Mouse (Mus musculus): Measurements from ENCODE around the gene Vdr.
A peak's percentile ranks its signal among the peaks of the same experiment; 100 is the strongest.

The Vdr gene

DNA sequence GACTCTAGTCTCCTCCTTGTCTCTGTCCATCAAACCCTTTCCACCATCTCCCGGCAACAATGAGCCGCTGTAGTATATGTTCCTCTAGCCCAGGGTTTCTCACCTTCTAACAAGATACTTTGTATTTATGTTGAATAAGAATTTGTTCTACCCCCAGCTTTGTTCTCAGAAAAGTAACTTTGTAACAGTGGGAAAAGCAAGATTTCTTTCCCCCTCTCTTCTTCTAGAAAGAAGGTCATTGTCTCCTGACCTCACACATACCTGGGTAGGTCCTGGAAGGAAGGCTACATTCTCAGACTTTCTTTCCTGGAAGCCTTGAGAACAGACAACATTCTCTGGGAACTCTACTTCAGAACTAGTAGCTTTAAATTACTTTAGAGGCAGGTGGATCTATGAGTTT lies at the start of gene Vdr:
Gene Vdr, minus strand, starts transcription at position 101 of the 400 bp plus-strand sequence.
- no peak for DNase-seq

DNA sequence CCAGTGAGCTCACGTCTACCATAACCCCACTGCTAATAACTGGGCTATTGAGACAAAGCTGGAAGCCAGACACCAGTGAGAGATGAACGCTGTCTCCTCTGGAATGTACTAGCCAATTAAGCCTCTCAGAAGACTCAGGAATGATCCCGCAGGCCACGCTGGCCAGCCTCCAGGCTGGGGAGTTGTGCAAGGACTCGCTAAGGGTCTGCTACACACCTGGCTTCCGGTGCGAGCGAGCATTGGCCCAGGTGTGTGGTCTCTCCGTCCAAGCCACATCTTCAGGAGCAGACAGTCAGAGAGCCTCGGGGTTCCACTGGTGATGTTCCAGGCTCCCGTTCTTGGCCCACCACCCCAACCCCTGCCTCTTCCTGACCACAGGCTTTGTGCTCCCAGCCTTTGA lies 46.0 kb upstream of the Vdr start:
- no peak for DNase-seq

DNA sequence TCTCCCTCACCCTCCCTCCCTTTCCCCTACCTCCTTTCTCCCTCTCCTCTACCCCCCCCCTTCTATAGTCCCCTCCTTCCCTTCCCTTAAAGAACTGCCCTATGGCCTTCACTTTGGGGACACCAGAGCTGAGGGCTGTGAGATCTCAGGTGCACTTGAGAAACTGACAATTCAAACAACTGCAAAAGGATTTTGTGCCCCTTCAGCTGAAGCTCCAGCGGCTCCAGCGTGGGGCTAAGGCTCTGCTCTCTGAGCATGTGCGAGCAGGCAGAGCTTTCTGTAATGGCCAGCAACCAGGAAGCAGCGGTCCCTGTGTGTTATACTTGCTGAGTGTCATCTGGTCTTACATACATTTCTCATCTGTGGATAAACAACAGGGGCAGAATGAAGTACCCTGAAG lies 45.3 kb upstream of the Vdr start:
- no peak for DNase-seq

GRCm38 (mm10) chr15:97955286-97955685 lies 44.9 kb upstream of the Vdr start:
- no peak for DNase-seq

- DNase-seq = no peak
Observed at GRCm38 (mm10) chr15:97954671-97955070, 44.2 kb upstream of the Vdr start.

GRCm38 (mm10) chr15:97952889-97953189 lies 42.4 kb upstream of the Vdr start:
- DNase-seq = no peak

DNA sequence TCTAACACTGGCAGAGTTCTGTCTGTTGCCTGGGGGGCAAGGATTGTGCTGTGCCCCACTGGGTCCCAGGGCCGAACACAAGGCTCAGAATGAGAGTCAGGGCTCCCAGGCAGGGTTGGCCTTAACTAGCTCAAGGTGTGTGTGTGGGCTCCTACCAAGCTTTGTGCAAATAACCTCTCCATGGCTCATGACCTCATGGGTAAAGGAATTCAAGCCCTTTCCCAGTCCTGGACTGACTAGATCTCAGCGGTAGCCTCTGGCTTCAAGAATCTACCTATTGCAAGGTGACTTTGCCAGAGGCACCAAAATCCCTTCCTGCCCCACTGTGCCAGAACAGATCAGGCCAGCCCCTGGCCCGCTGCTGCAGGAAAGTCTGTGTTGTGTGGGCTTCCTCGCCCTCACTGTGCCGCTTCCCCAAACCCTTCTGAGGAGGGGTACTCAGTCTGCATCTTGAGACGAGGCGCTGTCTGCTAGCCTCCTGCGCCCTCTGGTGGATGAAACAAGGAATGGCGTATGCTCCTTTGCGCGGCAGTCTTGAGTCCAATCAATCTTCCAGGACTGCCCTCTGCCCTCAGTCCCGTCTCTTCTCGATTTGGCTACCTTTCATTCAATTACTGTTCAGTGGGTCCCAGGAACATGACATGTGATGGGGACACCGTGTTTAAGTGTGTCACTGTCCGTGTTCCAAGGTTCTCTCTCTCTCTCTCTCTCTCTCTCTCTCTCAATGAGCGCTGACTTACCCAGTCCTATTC lies 41.9 kb upstream of the Vdr start:
- DNase-seq = peak; percentile 71 to 79

- no peak for DNase-seq
Observed at GRCm38 (mm10) chr15:97950240-97950639, 39.8 kb upstream of the Vdr start.

DNA sequence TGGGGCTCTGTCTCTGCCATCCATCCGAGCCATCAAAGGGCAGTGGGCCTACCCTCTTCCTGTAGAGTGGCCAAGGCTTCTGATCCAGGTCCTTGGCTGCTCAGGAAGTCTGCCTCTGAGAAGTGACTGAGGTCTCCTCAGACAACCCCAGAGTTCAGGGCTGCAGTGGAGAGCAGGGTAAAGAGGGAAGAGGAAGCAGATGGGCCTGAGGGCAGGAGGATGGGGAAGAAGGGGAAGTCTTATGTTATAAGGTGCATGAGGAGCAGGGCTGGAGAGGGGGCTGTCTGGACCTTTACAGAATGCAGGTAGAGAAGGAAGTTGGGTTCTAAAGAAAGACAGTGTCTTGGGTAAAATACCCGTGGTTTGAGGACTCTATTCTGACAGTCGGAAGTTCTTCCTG lies 39.3 kb upstream of the Vdr start:
- DNase-seq = no peak

- DNase-seq = no peak
Observed at GRCm38 (mm10) chr15:97948720-97949119, 38.3 kb upstream of the Vdr start.

DNA sequence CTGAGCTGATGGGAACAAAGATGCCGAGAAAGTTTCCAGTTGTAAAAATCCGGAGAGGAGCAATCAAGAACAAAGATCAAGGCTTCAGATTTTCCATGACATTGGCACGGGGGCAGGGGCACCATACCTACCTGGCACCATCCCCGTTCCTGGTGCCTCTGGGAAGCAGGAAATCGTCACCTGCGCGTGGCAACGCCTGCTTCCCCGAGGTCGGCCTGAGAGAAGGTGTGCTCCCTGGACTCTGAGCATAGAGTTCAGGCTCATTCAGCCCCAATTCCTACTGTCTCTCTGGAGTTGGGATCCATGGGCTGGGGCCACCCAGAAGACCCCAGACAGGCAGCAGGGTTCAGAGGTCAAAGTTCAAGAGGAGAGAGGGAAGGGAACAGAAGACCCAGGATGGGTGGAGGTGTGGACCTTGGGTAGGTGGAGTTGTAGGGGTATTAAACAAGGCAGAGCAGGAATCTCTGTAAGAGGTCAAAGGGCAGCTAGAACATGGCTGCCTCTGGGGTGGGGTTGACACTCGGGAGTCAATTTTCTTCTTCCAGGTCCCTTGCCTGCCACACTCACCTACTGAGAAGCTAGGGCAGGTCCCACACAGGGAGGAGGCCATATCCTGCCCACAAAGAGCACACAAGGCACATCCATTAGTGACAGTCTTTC lies 35.4 kb upstream of the Vdr start:
- DNase-seq = no peak

- DNase-seq = no peak
Observed at GRCm38 (mm10) chr15:97944919-97945574, 34.6 kb upstream of the Vdr start.

DNA sequence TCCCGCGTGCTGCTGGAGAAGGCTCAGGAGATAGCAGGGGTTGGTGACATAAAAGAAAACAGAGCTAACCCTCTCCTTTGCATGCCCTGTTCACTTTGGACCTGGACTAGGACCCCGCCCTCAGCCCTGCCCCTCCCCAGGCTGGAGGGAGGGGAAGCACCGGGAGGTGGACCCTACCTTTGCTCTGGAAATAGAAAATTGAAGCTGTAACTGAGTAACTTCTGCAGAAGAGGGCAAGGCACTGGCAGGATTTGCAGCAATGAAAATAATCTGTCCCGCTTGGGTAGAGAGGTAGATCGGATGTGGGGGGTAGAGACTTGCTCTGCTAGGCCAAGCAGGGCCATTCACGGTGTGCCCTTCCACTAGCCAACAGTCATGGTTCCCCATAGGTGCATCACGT lies 32.9 kb upstream of the Vdr start:
- DNase-seq = no peak

GRCm38 (mm10) chr15:97942538-97942937 lies 32.1 kb upstream of the Vdr start:
- no peak for DNase-seq

DNA sequence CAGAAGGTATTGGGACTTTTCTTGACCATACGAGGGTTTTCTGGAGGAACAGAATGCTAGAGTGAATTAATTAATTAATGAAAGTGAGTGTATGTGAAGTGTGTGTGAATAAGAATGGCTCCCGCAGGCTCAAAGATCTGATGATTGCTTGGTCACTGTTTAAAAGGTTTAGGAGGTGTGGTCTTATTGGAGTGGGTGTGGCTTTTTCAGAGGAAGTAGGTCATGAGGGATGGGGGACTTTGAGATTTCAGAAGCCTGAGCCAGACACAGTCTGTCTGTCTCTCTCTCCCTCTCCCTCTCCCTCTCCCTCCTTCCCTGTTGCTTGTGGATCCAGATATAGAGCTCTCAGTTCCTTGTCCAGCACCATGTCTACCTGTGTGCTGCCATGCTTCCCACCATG lies 30.9 kb upstream of the Vdr start:
- DNase-seq = no peak

GRCm38 (mm10) chr15:97940088-97940487 lies 29.7 kb upstream of the Vdr start:
- no peak for DNase-seq

- DNase-seq = no peak
Observed at GRCm38 (mm10) chr15:97938580-97938979, 28.1 kb upstream of the Vdr start.

- DNase-seq = no peak
Observed at GRCm38 (mm10) chr15:97932441-97932840, 22.0 kb upstream of the Vdr start.

- no peak for DNase-seq
Observed at GRCm38 (mm10) chr15:97929259-97929824, 18.9 kb upstream of the Vdr start.

- DNase-seq = no peak
Observed at GRCm38 (mm10) chr15:97927821-97928220, 17.4 kb upstream of the Vdr start.

DNA sequence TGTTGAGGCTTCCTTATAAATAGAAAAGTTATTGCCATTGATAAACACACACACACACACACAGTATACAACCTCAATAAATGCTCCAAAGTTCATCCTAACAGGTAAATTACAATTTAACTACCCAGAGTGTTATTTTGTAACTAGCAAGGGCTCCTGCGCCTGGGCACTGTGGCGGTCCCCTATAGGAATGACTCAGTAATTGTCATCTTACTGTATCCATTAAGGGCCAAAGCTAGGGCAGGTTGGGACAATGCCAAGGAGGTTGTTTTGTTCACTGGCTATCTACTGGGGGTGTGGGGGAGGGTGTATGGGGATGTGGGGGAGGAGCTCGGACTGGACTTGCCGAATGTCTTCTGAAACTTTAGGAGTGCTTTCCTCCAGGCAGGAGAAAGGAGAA lies 16.6 kb upstream of the Vdr start:
- no peak for DNase-seq

DNA sequence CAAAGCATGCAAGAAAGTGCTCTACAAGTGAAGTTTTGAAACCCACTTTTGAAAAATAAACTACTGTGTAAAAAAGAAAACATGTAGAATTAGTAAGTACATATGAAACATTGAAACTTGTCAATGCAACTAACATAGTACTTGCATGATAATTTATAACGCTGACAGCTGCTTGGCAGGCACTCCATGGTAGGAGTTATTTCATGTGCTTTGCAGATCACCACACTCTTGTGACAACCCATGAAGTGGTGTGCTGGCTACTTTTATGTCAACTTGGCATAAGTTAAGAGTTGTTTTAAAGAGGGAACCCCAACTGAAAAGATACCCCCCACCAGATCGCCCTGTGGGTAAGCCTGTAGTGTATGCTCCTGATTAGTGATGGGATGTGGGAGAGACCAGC lies 12.0 kb upstream of the Vdr start:
- no peak for DNase-seq

DNA sequence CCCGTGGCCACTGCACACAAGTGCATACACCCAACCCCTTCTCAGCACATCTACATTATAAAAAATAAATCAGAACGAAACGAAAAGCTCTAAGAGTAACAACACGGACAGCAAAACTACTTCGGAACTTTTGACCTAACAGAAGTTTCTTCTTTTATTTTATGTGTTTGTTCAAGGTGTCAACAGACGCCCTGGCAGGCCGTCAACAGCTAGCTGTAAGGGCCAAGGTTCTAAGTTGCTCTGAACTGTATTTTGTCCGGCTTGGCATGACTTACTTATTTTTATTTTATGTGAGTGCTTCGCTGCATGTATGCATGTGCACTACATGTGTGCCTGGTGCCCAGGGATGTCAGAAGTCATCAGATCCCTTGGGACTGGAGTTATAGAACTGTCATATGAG lies 11.4 kb upstream of the Vdr start:
- DNase-seq = no peak

- no peak for DNase-seq
Observed at GRCm38 (mm10) chr15:97920306-97920705, 9.9 kb upstream of the Vdr start.

Data from cerebellum, postnatal 25 days (tissue).